Mouse (Mus musculus) forebrain, embryonic 14.5 days (tissue): Measurements from ENCODE around the gene Sptssa. TPM values are rescaled to one million over a fixed set of nuclear protein-coding genes. Genes with fewer than 3 reads are reported as not detected.

Experiments used
- ATAC-seq: fragments of 200-750 bp; cut with Nextera tagmentation; 2 replicates; pipeline ENCODE4 v1.8.0; 2017; ENCODE audit warnings: mild to moderate bottlenecking, moderate library complexity
- DNase-seq: peaks from one replicate; pipeline ENCODE4 v3.0.0-alpha.2; 2015; ENCODE audit warnings: low spot score
- H3K27ac ChIP-seq: fragments of 300-500 bp; sonication (generic); 2 replicates; pipeline ENCODE4 v1.5.1; 2014; ENCODE audit warnings: low read depth, mild to moderate bottlenecking, control low read depth, low read length, moderate library complexity
- H3K27me3 ChIP-seq: fragments of 300-500 bp; sonication (generic); replicated peaks from 2 replicates; pipeline ENCODE4 v1.6.1; 2014; ENCODE audit warnings: low read length, control low read depth, mixed read lengths; ENCODE audit not compliant: control insufficient read depth, insufficient read depth
- H3K36me3 ChIP-seq: fragments of 300-500 bp; sonication (generic); 2 replicates; pipeline ENCODE4 v1.6.1; 2014; ENCODE audit warnings: low read length, control low read depth; ENCODE audit not compliant: control insufficient read depth, insufficient read depth
- H3K4me1 ChIP-seq: fragments of 300-500 bp; sonication (generic); 2 replicates; pipeline ENCODE4 v1.6.1; 2014; ENCODE audit warnings: antibody characterized with exemption, low read length, control low read depth; ENCODE audit not compliant: control insufficient read depth, insufficient read depth
- H3K4me2 ChIP-seq: fragments of 300-500 bp; sonication (generic); 2 replicates; pipeline ENCODE4 v1.6.1; 2014; ENCODE audit warnings: mild to moderate bottlenecking, control low read depth, low read length
- H3K4me3 ChIP-seq: fragments of 300-500 bp; sonication (generic); 2 replicates; pipeline ENCODE4 v1.5.1; 2014; ENCODE audit warnings: low read depth, low read length, control low read depth
- H3K9ac ChIP-seq: fragments of 300-500 bp; sonication (generic); 2 replicates; pipeline ENCODE4 v1.6.1; 2014; ENCODE audit warnings: mild to moderate bottlenecking, low read length, control low read depth, moderate library complexity
- H3K9me3 ChIP-seq: fragments of 300-500 bp; sonication (generic); replicated peaks from 2 replicates; pipeline ENCODE4 v1.6.1; 2016; ENCODE audit warnings: low read length, control low read depth, mixed read lengths; ENCODE audit not compliant: control insufficient read depth
- WGBS: fragments of 180-500 bp; shearing (Covaris S2); extraction: QIAGEN DNeasy Blood & Tissue Kit; methylation state at CpG from one replicate; pipeline ENCODE4 v1.1.7; 2014; 5-methylcytosine and 5-hydroxymethylcytosine counted together
- microRNA counts: library from miRNA; unstranded; fragments of <30 nt; microRNA quantifications from one replicate; lab custom pipeline; 2016
- microRNA-seq: library from miRNA; unstranded; fragments of <30 nt; microRNA quantifications from one replicate; pipeline ENCODE4, GENCODE M21; 2016
- polyA plus RNA-seq: library from polyadenylated mRNA; unstranded; fragments of >200 nt; fragmentation: Nextera tagmentation; extraction: Ambion mirVana; gene quantifications from 2 replicates; pipeline ENCODE4 v1.2.1, GENCODE M21; 2014

Gene Sptssa
- polyA plus RNA-seq, 1 experiment from 2014 or later: 196 TPM

GRCm38 (mm10) chr12:54605203-54605602 is 51.2 kb downstream of the Sptssa start:
- Histone ChIP-seq H3K4me1 (no peaks in the 10 kb centered on the region), H3K9ac (no peak overlapping the region), H3K4me2 (no peak overlapping the region), H3K4me3 (no peak overlapping the region), H3K9me3 (no peaks in the 10 kb centered on the region), H3K36me3 (no peaks in the 10 kb centered on the region), H3K27me3 (no peaks in the 10 kb centered on the region), H3K27ac (no peak overlapping the region)
- ATAC-seq (no peak), DNase-seq (no peak)
- WGBS: 76% methylated on average over 3 of the region's 3 CpGs

GRCm38 (mm10) chr12:54603542-54604167 is 52.7 kb downstream of the Sptssa start:
- ATAC-seq: no peak
- no peak overlapping the region for H3K9ac ChIP-seq
- H3K27me3 ChIP-seq: no peaks in the 10 kb centered on the region
- H3K36me3 ChIP-seq: no peaks in the 10 kb centered on the region
- no peak for DNase-seq
- H3K4me2 ChIP-seq: no peak overlapping the region
- no peak overlapping the region for H3K4me3 ChIP-seq
- H3K4me1 ChIP-seq: no peaks in the 10 kb centered on the region
- H3K9me3 ChIP-seq: no peaks in the 10 kb centered on the region
- whole genome bisulfite sequencing: 93% methylated on average over 8 of the region's 9 CpGs
- no peak overlapping the region for H3K27ac ChIP-seq

- Histone ChIP-seq H3K4me1 (no peaks in the 10 kb centered on the region), H3K9ac (no peak overlapping the region), H3K9me3 (no peaks in the 10 kb centered on the region), H3K4me3 (no peak overlapping the region), H3K4me2 (no peak overlapping the region), H3K27me3 (no peaks in the 10 kb centered on the region), H3K36me3 (no peaks in the 10 kb centered on the region), H3K27ac (no peak overlapping the region)
- ATAC-seq (no peak), DNase-seq (no peak)
- 91% methylated on average over 4 of the region's 4 CpGs for WGBS
These were observed 55.9 kb downstream of the Sptssa start for GRCm38 (mm10) chr12:54600482-54600881.

- no peak overlapping the region for H3K27ac ChIP-seq
- H3K4me1 ChIP-seq: no peaks in the 10 kb centered on the region
- no peak for ATAC-seq
- H3K9ac ChIP-seq: no peak overlapping the region
- H3K9me3 ChIP-seq: no peaks in the 10 kb centered on the region
- H3K36me3 ChIP-seq: no peaks in the 10 kb centered on the region
- H3K4me2 ChIP-seq: no peak overlapping the region
- no peak for DNase-seq
- no peaks in the 10 kb centered on the region for H3K27me3 ChIP-seq
- no peak overlapping the region for H3K4me3 ChIP-seq
- WGBS: 98% methylated on average over 3 of the region's 3 CpGs
These were observed 58.0 kb downstream of the Sptssa start for GRCm38 (mm10) chr12:54598358-54598757.

- no peak for ATAC-seq
- Histone ChIP-seq H3K9ac (no peak overlapping the region), H3K27ac (no peak overlapping the region), H3K9me3 (no peaks in the 10 kb centered on the region), H3K4me2 (no peak overlapping the region), H3K4me1 (no peaks in the 10 kb centered on the region), H3K27me3 (no peaks in the 10 kb centered on the region), H3K4me3 (no peak overlapping the region), H3K36me3 (no peaks in the 10 kb centered on the region)
- 74% methylated on average over 4 of the region's 4 CpGs for WGBS
- no peak for DNase-seq
These were observed 59.7 kb downstream of the Sptssa start for GRCm38 (mm10) chr12:54596715-54597114.

MicroRNAs encoded within 50 kb of the gene (microRNA counts, 519-probe panel; counts per million panel counts)
- not detected for microRNA mmu-miR-1892 (lab: Ali Mortazavi, UCI)

Small RNA genes lying within 50 kb of the gene (microRNA-seq; reads per million reads assigned to microRNA genes)
- gene Mir1892: not detected

Other genes starting within 250 kb of the Sptssa start
- gene Eapp, start 39.3 kb upstream of the Sptssa start, polyA plus RNA-seq: 84.0 and 87.0 TPM in 2 replicates
- 187 and 194 TPM in 2 replicates for gene Snx6, start 139.1 kb upstream of the Sptssa start, polyA plus RNA-seq
- 375 and 380 TPM in 2 replicates for gene Cfl2, start 206.3 kb upstream of the Sptssa start, polyA plus RNA-seq